Mouse (Mus musculus) stomach, postnatal 0 days (tissue): Measurements from ENCODE around the gene Fer. TPM values are rescaled to one million over a fixed set of nuclear protein-coding genes. Genes with fewer than 3 reads are reported as not detected.
A peak's percentile ranks its signal among the peaks of the same experiment; 100 is the strongest.

ENCODE experiments used
- ATAC-seq: fragments of 200-750 bp; cut with Nextera tagmentation; 2 replicates; pipeline ENCODE4 v1.8.0; 2017; ENCODE audit not compliant: low FRiP score, low TSS enrichment
- DNase-seq: peaks from one replicate; pipeline ENCODE4 v3.0.0-alpha.2; 2016; ENCODE audit warnings: low spot score
- H3K27ac ChIP-seq: fragments of 300-500 bp; sonication (generic); replicated peaks from 2 replicates; pipeline ENCODE4 v1.5.1; 2014; ENCODE audit warnings: mild to moderate bottlenecking, control low read depth
- H3K27me3 ChIP-seq: fragments of 300-500 bp; sonication (generic); 2 replicates; pipeline ENCODE4 v1.6.1; 2014; ENCODE audit warnings: low read length; ENCODE audit not compliant: control insufficient read depth, insufficient read depth
- H3K36me3 ChIP-seq: fragments of 300-500 bp; sonication (generic); 2 replicates; pipeline ENCODE4 v1.6.1; 2014; ENCODE audit warnings: low read length, mixed read lengths; ENCODE audit not compliant: control insufficient read depth, insufficient read depth
- H3K4me1 ChIP-seq: fragments of 300-500 bp; sonication (generic); replicated peaks from 2 replicates; pipeline ENCODE4 v1.6.1; 2014; ENCODE audit warnings: antibody characterized with exemption; ENCODE audit not compliant: control insufficient read depth, insufficient read depth
- H3K4me2 ChIP-seq: fragments of 300-500 bp; sonication (generic); replicated peaks from 2 replicates; pipeline ENCODE4 v1.6.1; 2014; ENCODE audit warnings: low read depth, mild to moderate bottlenecking, control low read depth, moderate library complexity
- H3K4me3 ChIP-seq: fragments of 300-500 bp; sonication (generic); 2 replicates; pipeline ENCODE4 v1.5.1; 2014; ENCODE audit warnings: low read depth, low read length, control low read depth
- H3K9ac ChIP-seq: fragments of 300-500 bp; sonication (generic); 2 replicates; pipeline ENCODE4 v1.6.1; 2014; ENCODE audit warnings: mild to moderate bottlenecking, low read length, control low read depth, mixed read lengths
- H3K9me3 ChIP-seq: fragments of 300-500 bp; sonication (generic); 2 replicates; pipeline ENCODE4 v1.6.1; 2016; ENCODE audit warnings: low read length; ENCODE audit not compliant: control insufficient read depth
- CTCF ChIP-seq: IDR thresholded peaks from 2 replicates; pipeline ENCODE4 v1.5.1; 2016; ENCODE audit warnings: antibody characterized with exemption, low read depth, mild to moderate bottlenecking, moderate library complexity
- EP300 ChIP-seq: optimal IDR thresholded peaks from 2 replicates; pipeline ENCODE3; 2016; ENCODE audit warnings: antibody characterized with exemption
- whole genome bisulfite sequencing: fragments of 180-500 bp; shearing (Covaris S2); extraction: QIAGEN DNeasy Blood & Tissue Kit; methylation state at CpG from one replicate; pipeline ENCODE4 v1.1.7; 2014; 5-methylcytosine and 5-hydroxymethylcytosine counted together
- polyA plus RNA-seq: library from polyadenylated mRNA; unstranded; fragments of >200 nt; fragmentation: Nextera tagmentation; extraction: Ambion mirVana; gene quantifications from 2 replicates; pipeline ENCODE4 v1.2.1, GENCODE M21; 2015

Gene Fer
- polyA plus RNA-seq, 1 experiment from 2014 or later: 18.5 TPM

- peak; percentile 76 for ATAC-seq
- no peak for TF ChIP-seq CTCF
- TF ChIP-seq EP300: no peak
- H3K4me1 ChIP-seq: no peaks in the 10 kb centered on the region
- H3K4me3 ChIP-seq: no peak overlapping the region
- H3K4me2 ChIP-seq: no peak overlapping the region
- H3K27me3 ChIP-seq: no peaks in the 10 kb centered on the region
- no peaks in the 10 kb centered on the region for H3K36me3 ChIP-seq
- DNase-seq: no peak
- H3K27ac ChIP-seq: no peak overlapping the region
- no peak overlapping the region for H3K9ac ChIP-seq
- H3K9me3 ChIP-seq: no peaks in the 10 kb centered on the region
- 82% methylated on average over 5 of the region's 5 CpGs for WGBS
Observed at GRCm38 (mm10) chr17:64113625-64114024, 250.8 kb downstream of the Fer start.

- H3K9me3 ChIP-seq: no peaks in the 10 kb centered on the region
- WGBS: 82% methylated on average over 6 of the region's 6 CpGs
- TF ChIP-seq CTCF (no peak), EP300 (no peak)
- DNase-seq (no peak), ATAC-seq (no peak)
- H3K27me3 ChIP-seq: no peaks in the 10 kb centered on the region
- no peaks in the 10 kb centered on the region for H3K36me3 ChIP-seq
- H3K4me3 ChIP-seq: no peak overlapping the region
- H3K9ac ChIP-seq: no peak overlapping the region
- no peak overlapping the region for H3K27ac ChIP-seq
- no peak overlapping the region for H3K4me2 ChIP-seq
- no peaks in the 10 kb centered on the region for H3K4me1 ChIP-seq
Observed at GRCm38 (mm10) chr17:64116762-64117161, 253.9 kb downstream of the Fer start.

- H3K4me2 ChIP-seq: no peak overlapping the region
- ATAC-seq: no peak
- H3K9ac ChIP-seq: no peak overlapping the region
- no peaks in the 10 kb centered on the region for H3K27me3 ChIP-seq
- no peak overlapping the region for H3K27ac ChIP-seq
- H3K36me3 ChIP-seq: no peaks in the 10 kb centered on the region
- no peak for DNase-seq
- WGBS: 78% methylated on average over 5 of the region's 5 CpGs
- H3K9me3 ChIP-seq: no peaks in the 10 kb centered on the region
- no peak for TF ChIP-seq EP300
- no peak for TF ChIP-seq CTCF
- no peak overlapping the region for H3K4me3 ChIP-seq
- no peaks in the 10 kb centered on the region for H3K4me1 ChIP-seq
Observed at GRCm38 (mm10) chr17:64119697-64120288, 256.9 kb downstream of the Fer start.

- Histone ChIP-seq H3K4me3 (no peak overlapping the region), H3K36me3 (no peaks in the 10 kb centered on the region), H3K4me1 (no peaks in the 10 kb centered on the region), H3K9ac (no peak overlapping the region), H3K9me3 (no peaks in the 10 kb centered on the region), H3K4me2 (no peak overlapping the region), H3K27me3 (no peaks in the 10 kb centered on the region), H3K27ac (no peak overlapping the region)
- DNase-seq (no peak), ATAC-seq (no peak)
- no peak for TF ChIP-seq CTCF
- TF ChIP-seq EP300: no peak
- WGBS: 83% methylated on average over 11 of the region's 11 CpGs
Observed at GRCm38 (mm10) chr17:64122556-64122955, 259.7 kb downstream of the Fer start.

- Histone ChIP-seq H3K27me3 (no peaks in the 10 kb centered on the region), H3K36me3 (no peaks in the 10 kb centered on the region), H3K4me1 (no peaks in the 10 kb centered on the region), H3K9ac (no peak overlapping the region), H3K4me3 (no peak overlapping the region), H3K27ac (no peak overlapping the region), H3K4me2 (no peak overlapping the region), H3K9me3 (no peaks in the 10 kb centered on the region)
- DNase-seq (peak; percentile 46), ATAC-seq (peak; percentile 73)
- TF ChIP-seq EP300 (no peak), CTCF (no peak)
- 46% methylated on average over 3 of the region's 3 CpGs for WGBS
Observed at GRCm38 (mm10) chr17:64123732-64124131, 260.9 kb downstream of the Fer start.

GRCm38 (mm10) chr17:64126904-64127303 lies 264.0 kb downstream of the Fer start:
- H3K4me2 ChIP-seq: no peak overlapping the region
- H3K9ac ChIP-seq: no peak overlapping the region
- DNase-seq: no peak
- no peaks in the 10 kb centered on the region for H3K27me3 ChIP-seq
- ATAC-seq: no peak
- TF ChIP-seq CTCF: no peak
- TF ChIP-seq EP300: no peak
- H3K9me3 ChIP-seq: no peaks in the 10 kb centered on the region
- no peaks in the 10 kb centered on the region for H3K4me1 ChIP-seq
- H3K27ac ChIP-seq: no peak overlapping the region
- H3K4me3 ChIP-seq: no peak overlapping the region
- WGBS: 74% methylated on average over 5 of the region's 5 CpGs
- H3K36me3 ChIP-seq: no peaks in the 10 kb centered on the region
